Mouse (Mus musculus) kidney, adult 9 months (tissue): ENCODE data around the gene Neb.
"Not testable (repeated sequence)": the region's sequence is repeated elsewhere in the genome, so short reads cannot be mapped to it uniquely, and the experiment has no call there.

Experiments used
- DNase-seq: peaks from one replicate; pipeline ENCODE4 v3.0.0; 2022

The Neb gene

GRCm38 (mm10) chr2:52176537-52176936 lies 201.7 kb downstream of the Neb start:
- no peak for DNase-seq

- no peak for DNase-seq
Measured at GRCm38 (mm10) chr2:52174951-52175350, 203.3 kb downstream of the Neb start.

- no peak for DNase-seq
Measured at GRCm38 (mm10) chr2:52169243-52170005, 208.8 kb downstream of the Neb start.

GRCm38 (mm10) chr2:52153064-52153463 lies 225.2 kb downstream of the Neb start:
- no peak for DNase-seq

GRCm38 (mm10) chr2:52133351-52133750 lies 244.9 kb downstream of the Neb start:
- DNase-seq = no peak

GRCm38 (mm10) chr2:52131370-52131769 lies 246.9 kb downstream of the Neb start:
- DNase-seq = not testable (repeated sequence)

GRCm38 (mm10) chr2:52114086-52114485 lies 264.2 kb downstream of the Neb start:
- peak; percentile 20 for DNase-seq
